Mouse (Mus musculus): Measurements from ENCODE around the gene Slc38a10.
A peak's percentile ranks its signal among the peaks of the same experiment; 100 is the strongest.

DNA sequence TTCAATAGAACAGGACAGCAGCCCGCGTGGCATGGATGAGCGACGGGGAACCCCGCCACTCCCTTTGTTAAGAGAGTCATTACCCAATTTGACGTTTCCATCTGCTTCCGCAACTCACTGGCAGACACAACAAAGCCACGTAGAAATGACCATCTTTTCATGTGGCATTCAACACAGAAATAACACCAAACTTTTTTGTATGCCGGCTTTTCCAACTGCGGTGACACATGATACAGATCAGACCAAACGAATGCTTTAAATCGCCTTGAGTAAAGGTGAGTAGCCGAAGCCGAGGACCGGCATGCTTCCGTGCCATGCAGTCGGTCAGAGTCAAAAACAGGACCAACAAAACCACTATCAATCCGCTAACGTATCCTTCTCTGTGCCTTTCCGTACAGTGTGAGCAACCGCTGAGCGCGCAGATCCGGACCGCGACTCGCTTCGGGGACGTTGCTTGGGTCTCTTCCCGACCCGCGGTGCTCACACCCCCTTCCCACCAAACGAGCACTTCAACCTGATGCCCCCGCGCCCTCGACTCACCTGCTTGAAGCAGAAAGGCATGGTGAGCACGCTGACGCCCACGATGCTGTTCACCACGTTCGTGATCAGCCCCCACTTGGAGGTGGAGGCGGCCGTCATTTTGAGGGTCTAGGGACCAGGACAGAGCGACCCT, 570 bp downstream of the Slc38a10 start:
- TF ChIP-seq CTCF (IDR thresholded peaks at IDR 0.05; ENCODE audit: low read depth, low read length) (no peak), TAL1 (conservative IDR thresholded peaks at IDR 0.05; ENCODE audit: low read depth, low read length) (no peak), GATA1 (IDR thresholded peaks at IDR 0.05; ENCODE audit: borderline replicate concordance, low read length) (no peak), POLR2AphosphoS5 (IDR thresholded peaks at IDR 0.05; ENCODE audit: insufficient replicate concordance, low read depth, low read length) (0 out of 2 replicates have a peak, but pooled peaks have one; percentile 61), GATA2 (IDR thresholded peaks at IDR 0.05; ENCODE audit: borderline replicate concordance, low read depth, low read length) (no peak)

Data from G1E (cell line).